Mouse (Mus musculus) skeletal muscle tissue, postnatal 0 days (tissue): ENCODE measurements around the gene Cbx1. TPM values are rescaled to one million over a fixed set of nuclear protein-coding genes. Genes with fewer than 3 reads are reported as not detected.

ENCODE experiments used
- microRNA counts: library from miRNA; unstranded; fragments of <30 nt; microRNA quantifications from one replicate; lab custom pipeline; 2015
- microRNA-seq, 2 experiments: library from miRNA; unstranded; fragments of <30 nt; microRNA quantifications; one replicate each; pipeline ENCODE4; 2016
- polyA plus RNA-seq: library from polyadenylated mRNA; unstranded; fragments of >200 nt; fragmentation: Nextera tagmentation; extraction: Ambion mirVana; gene quantifications from 2 replicates; pipeline ENCODE4 v1.2.1, GENCODE M21; 2015

Gene Cbx1
- 36.4 and 38.9 TPM in 2 replicates for polyA plus RNA-seq

GRCm38 (mm10) chr11:96788871-96789795 is at the start of gene Cbx1:
Gene Cbx1 (plus strand): TSS chr11:96789127.

GRCm38 (mm10) chr11:96776968-96777962 is 11.7 kb upstream of the Cbx1 start, which contains the start of gene Snx11:
Gene Snx11 (minus strand): TSS chr11:96777559.

GRCm38 (mm10) chr11:96829813-96830538 is 41.0 kb downstream of the Cbx1 start, which contains the start of gene Nfe2l1:
Gene Nfe2l1 (minus strand): TSS chr11:96829968.

GRCm38 (mm10) chr11:96849681-96850467 is 60.9 kb downstream of the Cbx1 start, which contains the start of gene Copz2:
Gene Copz2 (plus strand): TSS chr11:96849870.

MicroRNAs encoded within 50 kb of the gene (microRNA counts, 519-probe panel; counts per million panel counts)
- 6,024 counts per million, percentile 92 among the panel's probes with 10 or more counts for microRNA mmu-miR-152 (lab: Ali Mortazavi, UCI)

Small RNA genes within 50 kb of the gene (microRNA-seq; reads per million reads assigned to microRNA genes)
- gene Mir152 = 349 to 361 reads per million in 2 experiments

Other genes with a start within 250 kb of the Cbx1 start
- 7.6 and 8.6 TPM in 2 replicates for gene Snx11, start 11.6 kb upstream of the Cbx1 start, polyA plus RNA-seq
- gene Nfe2l1, start 40.8 kb downstream of the Cbx1 start, polyA plus RNA-seq = 92.9 and 93.4 TPM in 2 replicates
- gene Copz2, start 60.7 kb downstream of the Cbx1 start, polyA plus RNA-seq = 160 and 192 TPM in 2 replicates
- gene Cdk5rap3, start 127.4 kb downstream of the Cbx1 start, polyA plus RNA-seq = 39.5 and 46.3 TPM in 2 replicates
- gene Prr15l, start 139.0 kb downstream of the Cbx1 start, polyA plus RNA-seq = 0.18 TPM in 1 of 2 replicates, not detected in the other
- 14.3 and 16.0 TPM in 2 replicates for gene Pnpo, start 154.9 kb downstream of the Cbx1 start, polyA plus RNA-seq
- 8.1 and 10.1 TPM in 2 replicates for gene Sp2, start 193.8 kb downstream of the Cbx1 start, polyA plus RNA-seq
- 0.12 and 0.41 TPM in 2 replicates for gene Sp6, start 224.3 kb downstream of the Cbx1 start, polyA plus RNA-seq
- gene Scrn2, start 240.8 kb downstream of the Cbx1 start, polyA plus RNA-seq = 10.1 and 11.1 TPM in 2 replicates